Mouse (Mus musculus): ENCODE measurements around the gene Apbb1ip. TPM values are rescaled to one million over a fixed set of nuclear protein-coding genes. Genes with fewer than 3 reads are reported as not detected.

Apbb1ip gene
- polyA plus RNA-seq, 1 experiment, result 2.4 TPM

Other genes starting within 250 kb of the Apbb1ip start
- gene Gad2, start 151.9 kb upstream of the Apbb1ip start, polyA plus RNA-seq (2012; rRNA removed), result not detected in 2 replicates
- 3.6 and 4.2 TPM in 2 replicates for gene Pdss1, start 121.4 kb downstream of the Apbb1ip start, polyA plus RNA-seq (2012; rRNA removed)

All from gonadal fat pad, adult 2 months (tissue).